Mouse (Mus musculus) ES-E14 (cell line): ENCODE results near the gene Alas2. TPM values are rescaled to one million over a fixed set of nuclear protein-coding genes. Genes with fewer than 3 reads are reported as not detected.

Source experiments
- DNase-seq: peaks from one replicate; pipeline ENCODE4 v3.0.0-alpha.2; 2013; ENCODE audit warnings: low read depth, low spot score
- H3K27ac ChIP-seq: 2 replicates; pipeline ENCODE4 v1.5.1; 2012; ENCODE audit warnings: low read depth, mild to moderate bottlenecking, low read length, moderate library complexity, mixed read lengths; ENCODE audit not compliant: poor library complexity, insufficient read depth, severe bottlenecking
- H3K36me3 ChIP-seq: 2 replicates; pipeline ENCODE4 v1.6.1; 2012; ENCODE audit warnings: mild to moderate bottlenecking, low read length, moderate library complexity, mixed read lengths; ENCODE audit not compliant: control insufficient read depth, poor library complexity, insufficient read depth, severe bottlenecking
- H3K4me1 ChIP-seq, 2 experiments: fragments of 150-350 bp in 1 of 2; sonication (generic) in 1 of 2; 2 replicates each; pipeline ENCODE4 v1.6.1; 2012; ENCODE audit warnings: low read length in 2 of 2, mild to moderate bottlenecking in 1 of 2, mixed read lengths in 1 of 2; ENCODE audit not compliant: control insufficient read depth in 2 of 2, insufficient read depth in 2 of 2, poor library complexity in 1 of 2
- H3K4me3 ChIP-seq, 2 experiments: fragments of 150-350 bp in 1 of 2; sonication (generic) in 1 of 2; 2 replicates each; pipeline ENCODE4 v1.5.1; 2012; ENCODE audit warnings: low read length in 2 of 2, low read depth in 1 of 2, mild to moderate bottlenecking in 1 of 2, mixed read lengths in 1 of 2; ENCODE audit not compliant: insufficient read depth in 1 of 2, poor library complexity in 1 of 2, severe bottlenecking in 1 of 2
- H3K9ac ChIP-seq: 2 replicates; pipeline ENCODE4 v1.6.1; 2012; ENCODE audit warnings: low read depth, mild to moderate bottlenecking, low read length, mixed read lengths; ENCODE audit not compliant: poor library complexity, insufficient read depth, severe bottlenecking
- H3K9me3 ChIP-seq: fragments of 150-350 bp; sonication (generic); 2 replicates; pipeline ENCODE4 v1.6.1; 2012; ENCODE audit warnings: low read depth, mild to moderate bottlenecking, low read length; ENCODE audit not compliant: control insufficient read depth, insufficient read depth
- CHD2 ChIP-seq: IDR thresholded peaks from 2 replicates; pipeline ENCODE4 v1.6.1; 2014; ENCODE audit warnings: mild to moderate bottlenecking, low read depth, low read length, inconsistent platforms
- HCFC1 ChIP-seq: IDR thresholded peaks from 2 replicates; pipeline ENCODE4 v1.6.1; 2012; ENCODE audit warnings: low read length, inconsistent platforms, borderline replicate concordance; ENCODE audit not compliant: insufficient read depth
- MAFK ChIP-seq: IDR thresholded peaks from 2 replicates; pipeline ENCODE4 v1.6.1; 2014; ENCODE audit warnings: mild to moderate bottlenecking, low read depth, low read length, inconsistent platforms; ENCODE audit not compliant: insufficient read depth
- ZC3H11A ChIP-seq: IDR thresholded peaks from 2 replicates; pipeline ENCODE4 v1.6.1; 2012; ENCODE audit warnings: low read depth, mild to moderate bottlenecking, inconsistent platforms, low read length, borderline replicate concordance
- ZNF384 ChIP-seq: IDR thresholded peaks from 2 replicates; pipeline ENCODE4 v1.6.1; 2012; ENCODE audit warnings: low read depth, low read length, inconsistent platforms
- in situ Hi-C, 2 experiments: fragments of 600-800 bp; cut with MboI; formaldehyde crosslinking; loops; one replicate each; pipeline ENCODE4 v1.15.1; 2025; ENCODE audit warnings: low sequenced_read_pairs in 2 of 2, inconsistent platforms in 1 of 2; ENCODE audit not compliant: unreplicated experiment in 2 of 2
- total RNA-seq: library from RNA; depleted of rRNA; stranded (reverse); fragments of 300-350 nt; gene quantifications from 2 replicates; pipeline ENCODE4 v1.2.3, GENCODE M21; 2012

The Alas2 gene
- total RNA-seq, 1 experiment: 2.1 TPM

GRCm38 (mm10) chrX:150549639-150550038 is 2.5 kb downstream of the Alas2 start:
- no peaks in the 10 kb centered on the region for H3K9me3 ChIP-seq
- H3K4me3 ChIP-seq: no peak overlapping the region
- TF ChIP-seq ZNF384 (no peak), ZC3H11A (no peak), HCFC1 (no peak), CHD2 (no peak), MAFK (no peak)
- no peaks in the 10 kb centered on the region for H3K4me1 ChIP-seq
- no peak overlapping the region for H3K27ac ChIP-seq
- no peak overlapping the region for H3K9ac ChIP-seq
- H3K36me3 ChIP-seq: no peaks in the 10 kb centered on the region; the same call in 1 of the 2 replicates
- no peak for DNase-seq
- in situ Hi-C loops: no loop called here

- Histone ChIP-seq H3K36me3 (no peaks in the 10 kb centered on the region; the same call in 1 of the 2 replicates), H3K4me3 (no peak overlapping the region), H3K9me3 (no peaks in the 10 kb centered on the region), H3K27ac (no peak overlapping the region), H3K4me1 (no peaks in the 10 kb centered on the region), H3K9ac (no peak overlapping the region)
- in situ Hi-C loops: no loop called here
- no peak for DNase-seq
- no peak for TF ChIP-seq CHD2
- TF ChIP-seq HCFC1: no peak
These were observed 4.8 kb downstream of the Alas2 start for GRCm38 (mm10) chrX:150551986-150552385.

GRCm38 (mm10) chrX:150554032-150554431 is 6.9 kb downstream of the Alas2 start:
- in situ Hi-C loops: no loop called here
- Histone ChIP-seq H3K9ac (no peak overlapping the region), H3K4me1 (no peaks in the 10 kb centered on the region), H3K27ac (no peak overlapping the region), H3K36me3 (no peaks in the 10 kb centered on the region; the same call in 1 of the 2 replicates), H3K9me3 (no peaks in the 10 kb centered on the region), H3K4me3 (no peak overlapping the region)
- TF ChIP-seq ZNF384 (no peak), ZC3H11A (no peak), HCFC1 (no peak), MAFK (no peak), CHD2 (no peak)
- no peak for DNase-seq

GRCm38 (mm10) chrX:150564644-150565357 is 17.6 kb downstream of the Alas2 start:
- in situ Hi-C loops: no loop called here
- Histone ChIP-seq H3K27ac (no peak overlapping the region), H3K4me3 (no peak overlapping the region), H3K36me3 (no peaks in the 10 kb centered on the region), H3K4me1 (no peaks in the 10 kb centered on the region), H3K9me3 (no peaks in the 10 kb centered on the region), H3K9ac (no peak overlapping the region)
- DNase-seq: no peak
- no peak for TF ChIP-seq CHD2
- TF ChIP-seq MAFK: no peak
- TF ChIP-seq ZNF384: no peak
- TF ChIP-seq HCFC1: no peak
- TF ChIP-seq ZC3H11A: no peak

- Histone ChIP-seq H3K4me3 (no peak overlapping the region), H3K27ac (no peak overlapping the region), H3K9me3 (no peaks in the 10 kb centered on the region), H3K9ac (no peak overlapping the region), H3K4me1 (no peaks in the 10 kb centered on the region), H3K36me3 (peaks cover 5% of the 10 kb centered on the region)
- TF ChIP-seq HCFC1 (no peak), CHD2 (no peak), ZNF384 (no peak), MAFK (no peak), ZC3H11A (no peak)
- in situ Hi-C loops: no loop called here
- no peak for DNase-seq
These were observed 34.7 kb downstream of the Alas2 start for GRCm38 (mm10) chrX:150581921-150582320.
